Mouse (Mus musculus) megakaryocyte-erythroid progenitor cell, adult 5-6 weeks (primary cell): ENCODE measurements around the gene Themis. TPM values are rescaled to one million over a fixed set of nuclear protein-coding genes. Genes with fewer than 3 reads are reported as not detected.

Experiments used
- ATAC-seq: replicated peaks from 2 replicates; pipeline ENCODE4 v1.8.0; 2016; ENCODE audit warnings: mild to moderate bottlenecking, inconsistent platforms; ENCODE audit not compliant: severe bottlenecking, poor library complexity, low FRiP score, low TSS enrichment
- total RNA-seq, 2 experiments: library from RNA; stranded (forward) in 1 of 2; stranded (reverse) in 1 of 2; fragments of 200-1000, 215-1000 nt in 1 of 2; fragments of >200 nt in 1 of 2; fragmentation: Nextera tagmentation in 1 of 2; gene quantifications; 2 replicates each; pipeline ENCODE4 v1.2.3; 2014 to 2017

Gene Themis
- total RNA-seq, 2 experiments from 2014 or later: 0.94 to 2.6 TPM

DNA sequence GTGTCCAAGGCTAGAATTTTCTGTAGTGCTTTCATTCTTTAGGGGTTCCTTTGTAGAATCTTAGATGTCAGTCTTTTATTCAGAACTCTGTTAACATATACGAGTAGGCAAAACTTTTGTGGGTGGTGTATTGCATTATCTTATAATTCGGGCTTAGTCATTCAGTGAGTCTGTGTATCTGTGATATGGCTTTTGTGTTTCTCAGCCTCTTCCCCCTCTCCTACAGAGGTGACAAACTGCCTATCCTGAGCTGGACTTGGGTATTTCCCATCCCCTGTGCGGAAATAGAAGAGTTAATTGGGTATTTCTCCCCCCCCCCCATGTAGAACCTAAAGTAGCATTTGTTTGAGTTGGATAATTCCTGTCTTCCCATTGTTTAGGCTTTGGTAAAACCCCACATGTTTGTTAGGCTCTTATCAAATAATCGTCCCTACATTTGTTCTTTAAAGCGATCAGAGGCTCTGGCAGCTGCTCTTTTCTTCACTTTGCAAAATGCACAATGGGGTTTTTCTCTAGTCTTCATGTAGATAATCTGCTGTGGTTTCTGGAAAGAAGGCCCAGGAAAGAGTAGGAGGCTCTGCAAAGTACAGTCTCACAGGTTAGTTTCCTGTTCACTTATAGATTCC is 108.7 kb downstream of the Themis start:
- ATAC-seq: peak; percentile 100

DNA sequence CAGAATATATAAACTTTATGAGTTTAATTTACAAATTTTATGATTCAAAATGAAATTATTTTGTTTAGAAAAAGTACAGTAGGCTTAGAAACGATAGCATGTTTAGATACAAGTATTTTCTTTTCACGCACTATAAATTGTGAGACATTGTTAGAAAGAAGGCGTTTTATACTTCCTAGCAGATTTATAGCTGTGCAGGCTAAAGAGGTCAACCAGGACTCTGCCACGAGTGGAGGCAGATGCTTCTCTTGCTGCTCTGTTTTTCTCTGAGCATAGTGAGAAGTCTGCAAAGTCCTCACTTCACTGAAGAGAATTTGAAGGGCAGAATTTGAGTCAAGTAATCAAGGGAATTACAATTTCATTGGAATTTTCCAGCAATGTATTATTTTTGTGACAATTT is 131.3 kb downstream of the Themis start:
- ATAC-seq: no peak

DNA sequence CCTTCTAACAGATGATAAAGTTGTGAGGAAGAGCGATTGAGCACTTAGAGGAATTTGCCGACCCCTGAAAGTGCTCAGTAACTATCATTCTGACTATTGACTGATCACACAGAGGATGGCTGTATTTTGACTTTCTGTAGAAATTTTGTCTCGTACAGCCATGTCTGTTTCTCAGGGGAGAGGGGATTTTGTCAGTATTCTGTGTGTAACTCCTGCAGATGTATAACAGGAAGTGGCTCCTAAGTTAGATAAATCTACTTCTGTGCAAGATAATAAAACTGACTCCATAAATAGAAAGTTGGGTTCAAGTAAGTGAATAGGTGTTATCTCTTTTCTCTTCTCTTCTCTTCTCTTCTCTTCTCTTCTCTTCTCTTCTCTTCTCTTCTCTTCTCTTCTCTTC is 137.0 kb downstream of the Themis start:
- ATAC-seq: no peak

DNA sequence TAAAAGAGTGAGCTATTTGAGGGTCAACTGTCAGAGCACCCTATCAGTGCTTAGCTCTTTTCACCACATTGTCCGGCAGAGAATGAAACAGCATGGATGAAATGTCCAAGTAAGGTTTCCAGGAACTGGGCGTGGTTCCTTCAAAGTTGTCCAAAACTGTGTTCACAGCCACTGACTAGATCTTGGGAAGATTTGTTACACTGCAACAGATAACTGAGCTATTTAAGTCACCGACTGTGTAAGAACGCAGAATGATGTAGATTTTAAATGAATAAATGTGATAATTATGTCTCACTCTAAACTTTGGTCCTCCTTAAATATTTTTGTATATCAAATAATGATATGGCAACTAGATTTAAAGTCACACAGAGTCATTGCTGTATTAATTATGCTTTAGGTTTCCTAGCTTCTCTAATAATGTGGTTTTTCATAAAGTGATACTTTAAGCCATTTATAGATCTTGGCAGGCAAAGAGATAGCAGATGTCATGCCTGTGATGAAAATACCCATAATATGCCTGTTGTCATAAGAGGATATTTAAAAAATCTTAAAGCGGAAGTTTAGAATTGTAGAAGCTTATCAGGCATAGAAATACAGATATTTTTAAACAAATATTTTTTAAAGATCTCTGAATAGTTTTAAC is 143.9 kb downstream of the Themis start:
- no peak for ATAC-seq

DNA sequence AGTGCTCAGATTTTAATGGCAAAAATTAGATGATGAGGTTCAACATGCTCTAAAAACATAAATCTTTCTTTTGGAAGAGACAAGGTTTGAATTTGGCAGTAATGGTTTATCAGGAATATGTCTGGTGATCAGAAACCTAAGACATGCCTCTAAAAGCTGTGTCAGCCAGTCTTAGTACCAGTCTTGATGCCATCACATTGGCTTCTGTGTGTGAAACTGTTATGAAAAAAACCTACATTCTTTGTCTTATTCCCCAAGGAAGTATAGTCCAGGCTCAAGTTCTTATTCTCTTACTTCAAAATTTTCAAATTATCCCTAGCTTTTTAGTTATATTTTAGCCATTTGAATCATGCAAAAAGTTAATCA is 144.4 kb downstream of the Themis start:
- no peak for ATAC-seq

DNA sequence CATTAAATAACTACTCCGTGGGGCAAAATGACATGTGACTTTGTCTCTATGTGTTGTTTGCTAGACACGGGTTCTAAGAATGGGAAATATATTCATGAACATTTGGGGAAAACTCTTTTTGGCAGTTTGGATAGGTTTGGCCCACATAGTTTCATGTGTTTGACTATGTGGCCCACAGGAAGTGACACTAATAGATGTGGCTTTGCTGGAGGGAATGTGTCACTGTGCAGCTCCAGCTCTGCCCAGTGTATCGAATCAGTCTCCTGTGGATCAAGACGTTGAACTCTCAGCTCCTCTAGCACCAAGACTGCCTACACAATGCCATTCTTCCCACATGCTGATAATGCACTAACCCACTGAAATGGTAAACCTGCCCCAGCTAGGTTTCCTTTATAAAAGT is 148.0 kb downstream of the Themis start:
- no peak for ATAC-seq

DNA sequence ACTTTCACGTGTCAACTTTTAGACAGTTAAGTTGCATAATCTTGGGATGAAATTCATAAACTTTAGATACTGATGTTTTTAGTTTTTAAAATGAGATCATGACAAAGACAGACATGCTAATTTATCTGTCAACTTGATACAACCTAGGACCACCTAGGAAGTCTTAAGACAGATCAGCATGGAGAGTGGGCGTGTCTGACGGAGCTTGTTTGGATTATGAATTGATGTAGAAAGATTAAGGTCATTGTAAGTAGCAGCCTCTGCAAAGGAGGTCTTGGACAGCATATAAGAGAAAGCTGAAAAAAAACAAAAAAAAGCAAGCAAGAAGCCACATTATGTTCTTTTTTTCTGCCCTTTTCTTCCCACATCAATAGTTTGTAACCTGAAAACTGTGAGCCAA is 154.2 kb downstream of the Themis start:
- ATAC-seq: no peak

DNA sequence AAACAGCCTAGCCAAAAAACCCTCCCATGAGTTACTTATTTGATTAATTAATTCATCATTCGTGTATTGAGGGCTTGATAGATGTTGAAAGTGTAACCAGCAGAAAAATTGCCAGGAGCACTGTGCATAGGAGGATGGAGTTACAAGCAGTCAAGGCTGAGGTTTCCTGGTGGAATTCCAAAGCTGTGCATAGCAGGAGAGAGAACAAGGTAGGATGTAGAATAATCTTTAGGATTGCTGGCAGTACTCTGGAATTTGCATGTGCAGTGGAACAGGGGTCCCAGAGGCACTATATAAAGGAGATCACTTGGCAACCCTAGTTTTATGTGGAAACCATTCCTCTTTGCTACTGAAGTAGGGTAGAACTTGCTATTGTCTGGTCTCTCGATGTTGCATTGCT is 174.4 kb downstream of the Themis start:
- no peak for ATAC-seq

DNA sequence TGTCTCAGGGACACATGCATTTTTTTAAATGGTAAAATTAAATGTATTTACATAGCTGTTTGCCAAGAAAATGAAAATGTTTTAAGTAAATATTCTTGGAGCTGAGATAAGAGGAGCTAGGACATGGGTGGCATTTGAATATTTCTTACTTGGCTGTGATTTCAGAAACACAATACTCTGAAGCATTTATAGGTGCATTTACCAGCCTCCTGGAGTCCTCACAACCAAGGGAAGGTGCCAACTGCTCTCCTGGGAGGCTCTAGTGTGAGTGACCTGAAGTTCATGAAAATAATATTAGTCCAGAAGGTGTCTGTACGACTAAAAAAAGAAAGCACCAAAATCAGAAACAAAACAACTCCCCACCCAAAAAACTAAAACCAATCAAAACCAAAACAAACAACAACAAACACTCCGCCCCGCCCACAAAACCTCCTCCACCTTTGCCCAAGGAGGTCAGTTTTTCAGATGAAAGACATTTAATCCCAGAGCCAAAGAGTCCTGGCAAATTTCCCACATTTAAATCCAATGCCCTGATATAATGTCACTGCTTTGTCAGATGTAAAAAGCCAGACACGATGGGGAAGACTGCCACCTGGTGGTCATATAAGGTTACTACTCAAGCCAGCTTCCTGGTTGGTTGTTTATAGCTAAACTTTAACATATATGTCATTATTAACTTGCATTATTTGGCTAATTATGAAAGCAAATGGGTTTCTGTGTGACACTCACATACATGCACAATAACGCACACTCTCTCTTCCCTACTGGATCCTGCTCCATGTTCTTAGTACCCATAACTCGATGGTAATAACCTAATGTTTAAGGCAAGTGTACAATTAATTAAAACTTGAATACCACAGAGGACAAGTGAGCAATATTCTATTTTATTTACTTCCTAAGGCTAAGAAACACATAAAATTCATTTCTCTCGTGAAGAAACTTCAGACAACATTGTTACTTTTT is 175.9 kb downstream of the Themis start:
- ATAC-seq: peak; percentile 90

DNA sequence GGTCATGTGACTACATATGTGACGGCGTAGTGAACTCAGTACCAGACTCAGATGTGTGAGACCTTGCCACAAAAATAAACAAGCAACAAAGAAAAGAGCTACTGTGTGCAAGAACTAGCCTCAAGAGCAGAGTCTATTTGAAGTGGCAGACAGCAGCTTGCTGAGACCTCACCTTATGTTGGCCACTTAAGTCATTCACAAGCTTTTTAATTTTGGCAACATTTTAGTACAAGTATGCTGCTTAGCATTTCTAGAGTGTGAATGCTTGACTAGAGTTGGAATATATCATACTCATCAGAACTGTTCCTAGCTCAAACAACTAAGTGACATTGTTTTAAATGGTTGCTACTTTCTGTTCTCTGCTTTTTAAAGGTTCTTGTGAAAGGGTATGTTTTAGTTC is 188.0 kb downstream of the Themis start:
- ATAC-seq: no peak

DNA sequence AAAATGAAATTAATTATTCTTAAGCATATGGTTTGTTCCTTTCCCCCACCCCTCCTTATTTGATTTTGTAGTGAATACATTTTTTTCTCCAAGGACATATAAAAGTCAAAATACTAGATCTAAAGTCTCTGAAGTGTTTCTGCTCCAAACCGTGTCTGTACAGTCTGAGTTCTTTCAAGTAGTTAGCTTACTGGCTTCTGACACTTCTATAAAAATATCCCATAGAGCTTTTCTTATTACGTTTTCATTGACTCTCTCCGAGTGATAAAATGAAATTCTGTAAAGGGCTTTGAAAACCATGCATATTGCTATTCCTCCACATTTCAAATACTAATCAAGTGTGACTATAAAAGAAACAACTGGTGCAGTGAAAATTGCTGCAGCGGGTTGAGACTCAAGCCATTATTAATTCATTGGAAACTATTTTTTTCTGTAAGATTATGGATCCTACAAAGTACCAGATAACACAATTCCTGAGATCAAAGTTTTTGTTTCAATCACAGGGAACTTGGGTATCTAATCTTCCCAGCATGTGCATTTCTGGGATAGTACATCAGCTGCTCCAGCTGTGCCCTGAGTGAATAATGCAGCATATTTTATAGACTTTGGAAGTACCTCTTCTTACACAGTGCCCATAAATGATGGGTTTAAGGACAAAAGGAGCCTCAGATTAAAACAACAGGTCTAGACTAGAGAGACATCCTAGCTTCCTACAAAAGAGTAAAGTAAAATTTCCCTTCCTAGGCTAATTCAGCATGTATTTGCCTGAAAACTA is 202.6 kb downstream of the Themis start:
- ATAC-seq: no peak

DNA sequence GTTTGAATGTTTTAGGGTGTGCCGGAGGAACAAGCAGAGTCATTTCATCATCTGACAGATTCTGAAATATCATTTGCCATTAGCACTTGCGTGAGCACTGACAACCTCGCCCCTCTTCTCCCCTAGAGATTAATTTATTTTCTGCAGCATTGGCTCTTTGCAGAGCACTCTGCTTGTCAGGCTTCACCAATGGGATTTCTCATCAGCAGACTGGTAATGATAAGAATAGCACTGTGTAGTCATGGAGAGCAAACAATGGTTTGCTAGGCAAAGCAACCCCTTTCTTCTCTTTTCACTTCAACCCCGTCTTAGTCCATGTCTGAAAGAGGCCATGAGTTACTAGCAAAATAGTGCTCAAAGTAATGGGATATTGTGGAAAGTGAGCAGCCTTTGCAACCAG is 206.4 kb downstream of the Themis start:
- no peak for ATAC-seq

DNA sequence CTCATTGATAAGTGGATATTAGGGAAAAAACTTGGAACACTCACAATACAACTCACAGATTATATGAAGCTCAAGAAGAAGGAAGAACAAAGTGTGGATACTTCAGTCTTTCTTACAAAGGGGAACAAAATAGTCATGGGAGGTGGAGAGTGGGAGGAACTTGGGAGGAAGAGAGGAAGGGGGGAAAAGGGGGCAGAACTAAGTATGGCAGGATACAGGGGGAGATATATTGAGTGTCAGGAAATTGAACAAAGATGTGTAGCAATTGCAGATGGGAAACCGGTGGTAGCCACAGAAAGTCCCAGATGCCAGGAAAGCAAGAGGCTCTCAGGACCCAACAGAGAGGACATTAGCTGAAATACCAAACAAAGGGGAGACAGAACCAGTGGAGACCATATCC is 219.5 kb downstream of the Themis start:
- ATAC-seq: no peak

DNA sequence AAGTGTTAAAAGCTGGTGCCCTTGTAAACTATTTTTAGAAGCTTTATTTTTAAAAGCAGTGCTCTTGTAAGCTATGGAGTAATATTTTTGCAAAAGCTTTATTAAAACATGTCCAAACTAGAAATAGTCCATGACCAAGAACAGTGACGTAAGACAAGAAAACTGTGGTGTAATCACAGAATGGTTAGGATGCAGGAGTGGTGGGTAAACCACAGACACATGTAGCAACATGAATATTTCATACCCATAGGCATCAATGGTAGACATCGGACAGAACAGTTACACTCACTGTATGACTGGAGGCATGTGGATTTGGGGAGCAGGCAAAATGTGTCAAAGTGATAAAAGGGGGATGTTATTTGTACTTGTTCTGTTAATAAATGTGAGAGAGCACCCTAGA is 222.7 kb downstream of the Themis start:
- ATAC-seq: no peak

DNA sequence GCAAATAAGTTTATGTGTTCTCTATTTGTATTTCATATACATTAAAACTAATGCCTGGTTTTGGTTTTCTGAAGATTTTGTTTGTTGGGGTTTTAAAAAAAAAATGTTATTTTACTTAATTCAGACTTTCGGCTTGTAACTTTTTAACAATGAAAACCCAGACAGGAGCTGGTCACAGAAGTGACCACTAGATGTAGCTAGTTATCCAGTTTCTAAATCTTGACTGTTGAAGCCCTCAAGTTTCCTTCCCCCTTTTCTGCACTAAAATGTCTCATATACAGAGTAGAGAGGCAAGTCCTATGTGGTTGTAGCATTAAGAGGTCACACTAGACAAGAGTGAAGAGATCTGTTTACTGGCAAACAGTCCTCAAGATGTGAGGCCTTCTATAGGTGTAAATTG is 230.2 kb downstream of the Themis start:
- ATAC-seq: no peak
